Mouse (Mus musculus) MEL (cell line): ENCODE results near the gene Lin7c. TPM values are rescaled to one million over a fixed set of nuclear protein-coding genes. Genes with fewer than 3 reads are reported as not detected.

Experiments
- DNase-seq: peaks from one replicate; pipeline ENCODE4 v3.0.0; 2011; ENCODE audit warnings: low read depth, low spot score
- H3K27ac ChIP-seq: 2 replicates; pipeline ENCODE4 v1.5.1; 2012; ENCODE audit warnings: low read depth, mild to moderate bottlenecking, control low read depth, low read length, moderate library complexity; ENCODE audit not compliant: control insufficient read depth
- H3K27me3 ChIP-seq, 2 experiments: fragments of 150-350 bp in 1 of 2; sonication (generic) in 1 of 2; 2 replicates each; pipeline ENCODE4 v1.6.1; 2012; ENCODE audit warnings: low read length in 2 of 2, mild to moderate bottlenecking in 2 of 2, improper control_type of control experiment in 1 of 2, moderate library complexity in 1 of 2; ENCODE audit not compliant: insufficient read depth in 2 of 2, control insufficient read depth in 1 of 2
- H3K36me3 ChIP-seq, 2 experiments: 2 replicates each; pipeline ENCODE4 v1.6.1; 2012 to 2014; ENCODE audit warnings: low read length in 2 of 2, improper control_type of control experiment in 1 of 2, inconsistent platforms in 1 of 2, mild to moderate bottlenecking in 1 of 2; ENCODE audit not compliant: insufficient read depth in 2 of 2, control insufficient read depth in 1 of 2
- H3K4me1 ChIP-seq, 2 experiments: fragments of 150-350 bp in 1 of 2; sonication (generic) in 1 of 2; 2 replicates each; pipeline ENCODE4 v1.6.1; 2012; ENCODE audit warnings: low read length in 2 of 2, improper control_type of control experiment in 1 of 2, mild to moderate bottlenecking in 1 of 2; ENCODE audit not compliant: insufficient read depth in 2 of 2, control insufficient read depth in 1 of 2
- H3K4me3 ChIP-seq, 2 experiments: fragments of 150-350 bp in 1 of 2; sonication (generic) in 1 of 2; 2 replicates each; pipeline ENCODE4 v1.5.1; 2012; ENCODE audit warnings: low read depth in 2 of 2, low read length in 2 of 2, mild to moderate bottlenecking in 2 of 2, moderate library complexity in 2 of 2, control low read depth in 1 of 2, improper control_type of control experiment in 1 of 2; ENCODE audit not compliant: control insufficient read depth in 1 of 2, insufficient read depth in 1 of 2
- H3K79me2 ChIP-seq: 2 replicates; pipeline ENCODE4 v1.6.1; 2012; ENCODE audit warnings: mild to moderate bottlenecking, low read length, moderate library complexity; ENCODE audit not compliant: control insufficient read depth, poor library complexity, insufficient read depth
- H3K9ac ChIP-seq: 2 replicates; pipeline ENCODE4 v1.6.1; 2012; ENCODE audit warnings: low read depth, mild to moderate bottlenecking, control low read depth, low read length, moderate library complexity; ENCODE audit not compliant: control insufficient read depth, poor library complexity, severe bottlenecking
- H3K9me3 ChIP-seq: fragments of 150-350 bp; sonication (generic); replicated peaks from 2 replicates; pipeline ENCODE4 v1.6.1; 2012; ENCODE audit warnings: mild to moderate bottlenecking, low read length, improper control_type of control experiment, moderate library complexity; ENCODE audit not compliant: insufficient read depth
- BHLHE40 ChIP-seq: IDR thresholded peaks from 2 replicates; pipeline ENCODE4 v1.6.1; 2012; ENCODE audit warnings: low read depth, mild to moderate bottlenecking, inconsistent platforms, low read length, improper control_type of control experiment, borderline replicate concordance
- CTCF ChIP-seq, 3 experiments: IDR thresholded peaks in 2 of 3; conservative IDR thresholded peaks in 1 of 3; 2 replicates each; pipeline ENCODE4 v1.5.1; 2011 to 2012; ENCODE audit warnings: low read length in 3 of 3, low read depth in 2 of 3, mild to moderate bottlenecking in 2 of 3, improper control_type of control experiment in 1 of 3, inconsistent platforms in 1 of 3, mixed read lengths in 1 of 3, moderate library complexity in 1 of 3; ENCODE audit not compliant: control insufficient read depth in 1 of 3, insufficient read depth in 1 of 3, poor library complexity in 1 of 3, severe bottlenecking in 1 of 3
- E2F4 ChIP-seq: IDR thresholded peaks from 2 replicates; pipeline ENCODE4 v1.6.1; 2011; ENCODE audit warnings: low read depth, low read length, improper control_type of control experiment, borderline replicate concordance
- ELF1 ChIP-seq: IDR thresholded peaks from 2 replicates; pipeline ENCODE4 v1.6.1; 2014; ENCODE audit warnings: low read depth, mild to moderate bottlenecking, inconsistent platforms, low read length, improper control_type of control experiment, moderate library complexity
- EP300 ChIP-seq, 2 experiments: IDR thresholded peaks; 2 replicates each; pipeline ENCODE4 v1.6.1; 2011; ENCODE audit warnings: improper control_type of control experiment in 2 of 2, low read length in 2 of 2, low read depth in 1 of 2, mild to moderate bottlenecking in 1 of 2
- GABPA ChIP-seq: IDR thresholded peaks from 2 replicates; pipeline ENCODE4 v1.6.1; 2012; ENCODE audit warnings: low read depth, mild to moderate bottlenecking, inconsistent platforms, low read length, improper control_type of control experiment, moderate library complexity
- GATA1 ChIP-seq: IDR thresholded peaks from 2 replicates; pipeline ENCODE4 v1.6.1; 2011; ENCODE audit warnings: low read depth, low read length, improper control_type of control experiment
- JUND ChIP-seq: IDR thresholded peaks from 2 replicates; pipeline ENCODE4 v1.6.1; 2011; ENCODE audit warnings: low read depth, mild to moderate bottlenecking, improper control_type of control experiment, low read length
- MAX ChIP-seq: IDR thresholded peaks from 2 replicates; pipeline ENCODE4 v1.6.1; 2011; ENCODE audit warnings: low read length, improper control_type of control experiment
- MAZ ChIP-seq: IDR thresholded peaks from 2 replicates; pipeline ENCODE4 v1.6.1; 2012; ENCODE audit warnings: low read depth, mild to moderate bottlenecking, inconsistent platforms, low read length, improper control_type of control experiment
- MEF2A ChIP-seq: IDR thresholded peaks from 2 replicates; pipeline ENCODE4 v1.6.1; 2014; ENCODE audit warnings: low read depth, mild to moderate bottlenecking, inconsistent platforms, low read length, improper control_type of control experiment; ENCODE audit not compliant: poor library complexity, insufficient replicate concordance, severe bottlenecking; ENCODE audit errors: extremely low read depth
- MXI1 ChIP-seq: IDR thresholded peaks from 2 replicates; pipeline ENCODE4 v1.6.1; 2011; ENCODE audit warnings: mild to moderate bottlenecking, low read depth, low read length, improper control_type of control experiment
- NELFE ChIP-seq: IDR thresholded peaks from 2 replicates; pipeline ENCODE4 v1.6.1; 2011; ENCODE audit warnings: low read depth, low read length, improper control_type of control experiment
- POLR2AphosphoS2 ChIP-seq: IDR thresholded peaks from 2 replicates; pipeline ENCODE4 v1.6.1; 2011; ENCODE audit warnings: low read length, improper control_type of control experiment
- POLR2AphosphoS5 ChIP-seq: IDR thresholded peaks from 2 replicates; pipeline ENCODE4 v1.6.1; 2012; ENCODE audit warnings: low read depth, borderline replicate concordance, mild to moderate bottlenecking, inconsistent platforms, low read length, moderate library complexity, mixed read lengths
- RAD21 ChIP-seq: IDR thresholded peaks from 2 replicates; pipeline ENCODE4 v1.6.1; 2011; ENCODE audit warnings: mild to moderate bottlenecking, low read depth, low read length, improper control_type of control experiment
- RCOR1 ChIP-seq: IDR thresholded peaks from 2 replicates; pipeline ENCODE4 v1.6.1; 2012; ENCODE audit warnings: low read depth, mild to moderate bottlenecking, inconsistent platforms, low read length, improper control_type of control experiment
- SIN3A ChIP-seq: IDR thresholded peaks from 2 replicates; pipeline ENCODE4 v1.6.1; 2012; ENCODE audit warnings: low read length, improper control_type of control experiment, inconsistent platforms
- TCF12 ChIP-seq: IDR thresholded peaks from 2 replicates; pipeline ENCODE4 v1.6.1; 2014; ENCODE audit warnings: low read depth, mild to moderate bottlenecking, inconsistent platforms, low read length, improper control_type of control experiment, moderate library complexity
- USF1 ChIP-seq: IDR thresholded peaks from 2 replicates; pipeline ENCODE4 v1.6.1; 2014; ENCODE audit warnings: low read depth, mild to moderate bottlenecking, inconsistent platforms, low read length, improper control_type of control experiment, moderate library complexity
- USF2 ChIP-seq, 2 experiments: IDR thresholded peaks; 2 replicates each; pipeline ENCODE4 v1.6.1; 2011 to 2012; ENCODE audit warnings: improper control_type of control experiment in 2 of 2, low read length in 2 of 2, borderline replicate concordance in 1 of 2, inconsistent platforms in 1 of 2, low read depth in 1 of 2, mild to moderate bottlenecking in 1 of 2; ENCODE audit not compliant: insufficient read depth in 1 of 2
- ZC3H11A ChIP-seq: IDR thresholded peaks from 2 replicates; pipeline ENCODE4 v1.6.1; 2012; ENCODE audit warnings: low read depth, mild to moderate bottlenecking, inconsistent platforms, low read length, improper control_type of control experiment
- ZMIZ1 ChIP-seq: IDR thresholded peaks from 2 replicates; pipeline ENCODE4 v1.6.1; 2012; ENCODE audit warnings: low read depth, mild to moderate bottlenecking, inconsistent platforms, low read length, improper control_type of control experiment, moderate library complexity
- polyA plus RNA-seq, 2 experiments: library from polyadenylated mRNA; stranded (reverse) in 1 of 2; unstranded in 1 of 2; fragments of >175 nt in 1 of 2; fragments of >200 nt in 1 of 2; gene quantifications; 2 replicates each; pipeline versions ENCODE4 v1.2.1 to v1.2.4; 2012; ENCODE audit warnings: low replicate concordance in 2 of 2, low read depth in 1 of 2; ENCODE audit not compliant: insufficient read length in 2 of 2, insufficient read depth in 1 of 2, missing spikeins in 1 of 2
- total RNA-seq: library from RNA; depleted of rRNA; stranded (reverse); fragments of 300-350 nt; gene quantifications from 2 replicates; pipeline ENCODE4 v1.2.3, GENCODE M21; 2012

Lin7c gene
- total and polyA plus RNA-seq, 3 experiments, result 45.0 to 46.8 TPM; not detected in 1

GRCm38 (mm10) chr2:109923031-109923430 is 32.4 kb downstream of the Lin7c start:
- TF ChIP-seq GABPA, result no peak
- no peak for TF ChIP-seq ELF1
- TF ChIP-seq GATA1, result no peak
- no peak for TF ChIP-seq ZMIZ1
- no peak for TF ChIP-seq RCOR1
- no peak for TF ChIP-seq POLR2AphosphoS2
- no peak for TF ChIP-seq RAD21
- TF ChIP-seq JUND, result no peak
- no peak for TF ChIP-seq EP300 (IDR thresholded peaks at IDR 0.05; ENCODE audit: low read depth in 1 of 2, low read length in 2 of 2)
- TF ChIP-seq CTCF (IDR thresholded peaks at IDR 0.05 in 2 of 3, conservative IDR thresholded peaks at IDR 0.05 in 1 of 3; ENCODE audit: control insufficient read depth in 1 of 3, insufficient read depth in 1 of 3, low read depth in 2 of 3, low read length in 3 of 3, poor library complexity in 1 of 3, severe bottlenecking in 1 of 3), result no peak
- TF ChIP-seq TCF12, result no peak
- TF ChIP-seq E2F4, result no peak
- no peak for TF ChIP-seq POLR2AphosphoS5
- TF ChIP-seq MXI1, result no peak
- no peak for TF ChIP-seq MEF2A
- no peak for TF ChIP-seq SIN3A
- TF ChIP-seq BHLHE40, result no peak
- TF ChIP-seq USF2 (IDR thresholded peaks at IDR 0.05; ENCODE audit: borderline replicate concordance in 1 of 2, insufficient read depth in 1 of 2, low read depth in 1 of 2, low read length in 2 of 2), result no peak
- TF ChIP-seq ZC3H11A, result no peak
- TF ChIP-seq, all 39 proteins: peak for 0
- H3K4me3 ChIP-seq, result no peak overlapping the region

DNA sequence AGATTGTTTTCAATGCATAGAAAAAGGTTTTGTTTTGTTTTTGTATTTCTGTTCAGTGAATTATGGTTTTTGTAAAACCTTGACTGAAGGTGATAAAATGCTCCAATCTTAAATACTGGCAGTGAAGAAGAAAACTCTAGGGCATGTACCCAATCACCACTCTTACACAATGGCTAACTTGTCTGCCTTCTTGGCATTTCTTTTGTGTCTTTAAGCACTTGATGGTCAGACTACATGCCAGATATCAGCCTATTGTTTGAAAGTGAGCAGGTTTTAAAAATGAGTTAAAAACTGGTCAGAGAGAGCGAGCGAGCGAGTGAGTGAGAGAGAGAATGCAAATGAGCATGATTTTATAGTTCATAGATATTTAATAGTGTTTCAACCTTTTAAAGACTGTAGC is 33.3 kb downstream of the Lin7c start:
- Histone ChIP-seq H3K9ac (no peak overlapping the region), H3K9me3 (no peaks in the 10 kb centered on the region), H3K79me2 (no peaks in the 10 kb centered on the region; the same call in 1 of the 2 replicates), H3K36me3 (peaks cover 0 to 18% of the 10 kb centered on the region in 2 experiments; a peak in 2 of 4 replicates), H3K27me3 (no peaks in the 10 kb centered on the region), H3K4me1 (peaks cover 8 to 16% of the 10 kb centered on the region in 2 experiments; a peak in 3 of 4 replicates), H3K4me3 (no peak overlapping the region), H3K27ac (no peak overlapping the region)
- no peak for DNase-seq
- no peak for TF ChIP-seq RAD21
- no peak for TF ChIP-seq MAZ
- no peak for TF ChIP-seq USF1
- no peak for TF ChIP-seq POLR2AphosphoS2
- no peak for TF ChIP-seq NELFE
- no peak for TF ChIP-seq RCOR1
- no peak for TF ChIP-seq ELF1
- TF ChIP-seq ZC3H11A, result no peak
- TF ChIP-seq USF2 (IDR thresholded peaks at IDR 0.05; ENCODE audit: borderline replicate concordance in 1 of 2, insufficient read depth in 1 of 2, low read depth in 1 of 2, low read length in 2 of 2), result no peak
- no peak for TF ChIP-seq MAX

More at GRCm38 (mm10) chr2:109923031-109923430, 32.4 kb downstream of the Lin7c start:
- Histone ChIP-seq H3K27me3 (no peaks in the 10 kb centered on the region), H3K27ac (no peak overlapping the region), H3K79me2 (peaks cover 1% of the 10 kb centered on the region), H3K4me1 (peaks cover 12 to 20% of the 10 kb centered on the region in 2 experiments; a peak in 3 of 4 replicates), H3K9me3 (no peaks in the 10 kb centered on the region), H3K36me3 (peaks cover 0 to 17% of the 10 kb centered on the region in 2 experiments; a peak in 2 of 4 replicates), H3K9ac (no peak overlapping the region)
- DNase-seq, result no peak
